In the genomic region with DNA sequence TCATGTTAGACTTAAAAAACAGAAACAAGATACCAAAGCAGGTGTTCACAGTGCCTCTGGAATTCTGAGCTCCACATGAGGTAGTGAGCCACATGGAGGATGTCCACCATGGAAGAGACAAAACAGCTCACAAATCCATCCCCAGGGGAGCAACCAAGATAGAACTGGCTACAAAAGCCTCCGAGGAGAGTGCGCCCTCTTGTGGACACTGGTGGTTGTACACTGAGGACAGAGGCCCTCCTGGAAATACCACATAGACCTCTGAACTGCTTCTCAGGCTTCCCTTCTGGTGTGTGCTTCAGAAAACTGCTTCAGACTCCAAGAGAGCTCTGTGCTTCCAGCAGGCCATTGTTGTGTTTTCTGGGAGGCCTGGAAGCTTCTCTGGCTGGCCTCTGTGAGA, we compare ENCODE assay signal across 9 mouse cellular contexts. TPM values are rescaled to one million over a fixed set of nuclear protein-coding genes. Genes with fewer than 3 reads are reported as not detected.
DNase-seq lines count a peak whose midpoint lies in the region; TF ChIP-seq lines count a peak whose summit lies in the region.
"Had no signal": no experiment of that assay in that cellular context is flagged by ENCODE, and none has a peak within 500 bp of the region (broad histone marks: within the 10 kb centered on the region; RNA-seq: fewer than 3 reads in every experiment).

No protein-coding gene starts in this region.

- H3K79me2 ChIP-seq in MEL (ENCODE audit: control insufficient read depth, insufficient read depth, low read length, poor library complexity) = no peaks in the 10 kb centered on the region

- DNase-seq in CD4-positive helper T cell, adult 2 months (ENCODE audit: low read depth, low spot score) = peak; percentile 65
- peak; percentile 82 for DNase-seq in MEL (ENCODE audit: low read depth, low spot score)
- peak; percentile 60 for DNase-seq in cerebellum, adult 9-10 months
- peak; percentile 46 for DNase-seq in gastrocnemius, postnatal 25 days
- DNase-seq in layer of hippocampus, adult 2 months (ENCODE audit: low spot score in 2 of 2) = peak; percentile 57 to 87
- DNase-seq in lung, postnatal 14 days = peak; percentile 90
- DNase-seq in skeletal muscle tissue, adult 2 months (ENCODE audit: low read depth, low spot score) = peak; percentile 54
- peak; percentile 44 for DNase-seq in yolk sac, embryonic 10.5 days (ENCODE audit: low spot score)

- TF ChIP-seq CTCF in MEL (IDR thresholded peaks at IDR 0.05 in 2 of 3, conservative IDR thresholded peaks at IDR 0.05 in 1 of 3; ENCODE audit: control insufficient read depth in 1 of 3, insufficient read depth in 1 of 3, low read depth in 2 of 3, low read length in 3 of 3, poor library complexity in 1 of 3, severe bottlenecking in 1 of 3) = peak; percentile 92 to 97 (median 95)
- TF ChIP-seq CTCF in layer of hippocampus, adult 2 months (conservative IDR thresholded peaks at IDR 0.05) = peak; percentile 93

- no peaks in the 10 kb centered on the region for H3K9me3 ChIP-seq in MEL (replicated peaks; ENCODE audit: insufficient read depth, low read length)
- H3K9me3 ChIP-seq: hindbrain, embryonic 15.5 days had no signal

- H3K4me1 ChIP-seq in MEL (ENCODE audit: control insufficient read depth in 1 of 2, insufficient read depth in 2 of 2, low read length in 2 of 2) = no peaks in the 10 kb centered on the region

- no peak overlapping the region for H3K4me3 ChIP-seq in MEL (ENCODE audit: control insufficient read depth in 1 of 2, insufficient read depth in 1 of 2, low read depth in 2 of 2, low read length in 2 of 2)
- H3K4me3 ChIP-seq in layer of hippocampus, adult 2 months = no peak overlapping the region
- H3K4me3 ChIP-seq: hindbrain, embryonic 15.5 days had no signal

- TF ChIP-seq EP300 in MEL (IDR thresholded peaks at IDR 0.05; ENCODE audit: low read depth in 1 of 2, low read length in 2 of 2) = no peak

- H3K9ac ChIP-seq in MEL (ENCODE audit: control insufficient read depth, low read depth, low read length, poor library complexity, severe bottlenecking) = no peak overlapping the region
- H3K9ac ChIP-seq: hindbrain, embryonic 15.5 days had no signal

- H3K27ac ChIP-seq in MEL (ENCODE audit: control insufficient read depth, low read depth, low read length) = no peak overlapping the region
- no peak overlapping the region for H3K27ac ChIP-seq in layer of hippocampus, adult 2 months
- H3K27ac ChIP-seq: hindbrain, embryonic 15.5 days had no signal

- peak; percentile 63 for TF ChIP-seq RAD21 in MEL (IDR thresholded peaks at IDR 0.05; ENCODE audit: low read depth, low read length)

- H3K27me3 ChIP-seq in MEL (ENCODE audit: control insufficient read depth in 1 of 2, insufficient read depth in 2 of 2, low read length in 2 of 2) = no peaks in the 10 kb centered on the region
- H3K27me3 ChIP-seq: hindbrain, embryonic 15.5 days had no signal

- no peak for TF ChIP-seq POLR2A in MEL (IDR thresholded peaks at IDR 0.05; ENCODE audit: control insufficient read depth in 1 of 2, insufficient read depth in 1 of 2, low read depth in 1 of 2, low read length in 2 of 2, poor library complexity in 1 of 2)

- no peaks in the 10 kb centered on the region for H3K36me3 ChIP-seq in MEL (ENCODE audit: control insufficient read depth in 1 of 2, insufficient read depth in 2 of 2, low read length in 2 of 2)
- H3K36me3 ChIP-seq: hindbrain, embryonic 15.5 days had no signal

TF ChIP-seq in MEL, 35 proteins besides CTCF, POLR2A, EP300 and RAD21:
- TF ChIP-seq SMC3 (IDR thresholded peaks at IDR 0.05; ENCODE audit: low read depth, low read length) (peak; percentile 75), ZC3H11A (IDR thresholded peaks at IDR 0.05; ENCODE audit: low read depth, low read length) (peak; percentile 38; the same call in 1 of the 2 replicates), JUND (IDR thresholded peaks at IDR 0.05; ENCODE audit: low read depth, low read length) (no peak)

RNA-seq across cellular contexts. Expression of a gene that starts 12.5 kb away (rescaled TPM):
- total RNA-seq in MEL (2012; rRNA removed) = 116 and 198 TPM in 2 replicates
- polyA plus RNA-seq in MEL (2012; ENCODE audit: insufficient read depth in 1 of 2, insufficient read length in 2 of 2, low read depth in 1 of 2, low replicate concordance in 2 of 2, missing spikeins in 1 of 2) = 100 to 1,000 TPM; 267 to 471 TPM
- total RNA-seq in gastrocnemius, postnatal 25 days (2021) = 100 to 1,000 TPM; 154 to 157 TPM
- 100 to 1,000 TPM; 125 to 134 TPM for total RNA-seq in layer of hippocampus, adult 2 months (2021)

RNA-seq across cellular contexts. Expression of a gene that starts 12.6 kb away (rescaled TPM):
- 2.6 and 2.8 TPM in 2 replicates for total RNA-seq in MEL (2012; rRNA removed)
- 1 to 10 TPM in 1 of 2 experiments, not detected in 1; 6.4 TPM for polyA plus RNA-seq in MEL (2012; ENCODE audit: insufficient read depth in 1 of 2, insufficient read length in 2 of 2, low read depth in 1 of 2, low replicate concordance in 2 of 2, missing spikeins in 1 of 2)
- 10 to 100 TPM; 22.2 to 22.3 TPM for total RNA-seq in gastrocnemius, postnatal 25 days (2021)
- 1 to 10 TPM; 5.5 to 6.8 TPM for total RNA-seq in layer of hippocampus, adult 2 months (2021)

RNA-seq across cellular contexts. Expression of a gene that starts 54.2 kb away (rescaled TPM):
- 4.3 and 4.4 TPM in 2 replicates for total RNA-seq in MEL (2012; rRNA removed)
- polyA plus RNA-seq in MEL (2012; ENCODE audit: insufficient read depth in 1 of 2, insufficient read length in 2 of 2, low read depth in 1 of 2, low replicate concordance in 2 of 2, missing spikeins in 1 of 2) = 1 to 10 TPM in 1 of 2 experiments, not detected in 1; 5.9 TPM
- total RNA-seq in gastrocnemius, postnatal 25 days (2021) = 1 to 10 TPM; 7.3 to 9.3 TPM
- 1 to 10 TPM; 4.2 to 4.3 TPM for total RNA-seq in layer of hippocampus, adult 2 months (2021)

RNA-seq across cellular contexts. Expression of a gene that starts 54.2 kb away (rescaled TPM):
- total RNA-seq in MEL (2012; rRNA removed) = 37.2 and 42.4 TPM in 2 replicates
- 100 to 1,000 TPM in 1 of 2 experiments, 10 to 100 TPM in 1; 40.3 to 176 TPM for polyA plus RNA-seq in MEL (2012; ENCODE audit: insufficient read depth in 1 of 2, insufficient read length in 2 of 2, low read depth in 1 of 2, low replicate concordance in 2 of 2, missing spikeins in 1 of 2)
- total RNA-seq in gastrocnemius, postnatal 25 days (2021) = 10 to 100 TPM; 27.3 to 30.2 TPM
- 10 to 100 TPM; 67.8 to 68.4 TPM for total RNA-seq in layer of hippocampus, adult 2 months (2021)
